Mouse (Mus musculus) heart, adult 11 months (tissue): ENCODE measurements at regions not wholly inside any gene's neighbourhood (a gene's known extent, or its start where the extent isn't known, plus 50 kb on each side); places are given as distances from the start of the nearest gene placed in this dataset.

Experiments used
- DNase-seq: peaks from one replicate; pipeline ENCODE4 v3.0.0; 2022

- DNase-seq = no peak
These were observed 134.8 kb upstream of the Klf6 start for GRCm38 (mm10) chr13:5726446-5726845.

GRCm38 (mm10) chr13:5728172-5728571 lies 133.1 kb upstream of the Klf6 start:
- DNase-seq = no peak

GRCm38 (mm10) chr13:5728808-5729207 lies 132.5 kb upstream of the Klf6 start:
- DNase-seq = no peak

GRCm38 (mm10) chr13:5729426-5730068 lies 131.7 kb upstream of the Klf6 start:
- no peak for DNase-seq

- no peak for DNase-seq
These were observed 129.1 kb upstream of the Klf6 start for GRCm38 (mm10) chr13:5732206-5732605.

- no peak for DNase-seq
These were observed 126.2 kb upstream of the Klf6 start for GRCm38 (mm10) chr13:5735027-5735624.

- DNase-seq = no peak
These were observed 124.8 kb upstream of the Klf6 start for GRCm38 (mm10) chr13:5736472-5736871.

- no peak for DNase-seq
These were observed 124.1 kb upstream of the Klf6 start for GRCm38 (mm10) chr13:5737214-5737613.

- no peak for DNase-seq
These were observed 120.5 kb upstream of the Klf6 start for GRCm38 (mm10) chr13:5740805-5741204.

- no peak for DNase-seq
These were observed 116.3 kb upstream of the Klf6 start for GRCm38 (mm10) chr13:5744949-5745348.

- DNase-seq = no peak
These were observed 104.1 kb upstream of the Klf6 start for GRCm38 (mm10) chr13:5757176-5757575.

- no peak for DNase-seq
These were observed 103.3 kb upstream of the Klf6 start for GRCm38 (mm10) chr13:5757963-5758362.

- DNase-seq = no peak
These were observed 101.3 kb upstream of the Klf6 start for GRCm38 (mm10) chr13:5760030-5760429.

- DNase-seq = no peak
These were observed 94.9 kb upstream of the Klf6 start for GRCm38 (mm10) chr13:5766394-5766793.

- no peak for DNase-seq
These were observed 94.1 kb upstream of the Klf6 start for GRCm38 (mm10) chr13:5767202-5767601.

- no peak for DNase-seq
These were observed 92.6 kb upstream of the Klf6 start for GRCm38 (mm10) chr13:5768699-5769098.

GRCm38 (mm10) chr13:5769283-5770260 lies 91.7 kb upstream of the Klf6 start:
- DNase-seq = peak; percentile 84

- DNase-seq = no peak
These were observed 87.5 kb upstream of the Klf6 start for GRCm38 (mm10) chr13:5773811-5774210.

GRCm38 (mm10) chr13:5778443-5779171 lies 82.7 kb upstream of the Klf6 start:
- no peak for DNase-seq

GRCm38 (mm10) chr13:5779410-5779809 lies 81.9 kb upstream of the Klf6 start:
- no peak for DNase-seq

GRCm38 (mm10) chr13:5782540-5782939 lies 78.7 kb upstream of the Klf6 start:
- DNase-seq = no peak

- no peak for DNase-seq
These were observed 74.2 kb upstream of the Klf6 start for GRCm38 (mm10) chr13:5787114-5787513.

GRCm38 (mm10) chr13:5789302-5789701 lies 72.0 kb upstream of the Klf6 start:
- DNase-seq = no peak
